Mouse (Mus musculus) layer of hippocampus, postnatal 10 days (tissue): ENCODE measurements at regions not wholly inside any gene's neighbourhood (a gene's known extent, or its start where the extent isn't known, plus 50 kb on each side); places are given as distances from the start of the nearest gene placed in this dataset.

Source experiments
- DNase-seq, 2 experiments: peaks; one replicate each; pipeline ENCODE4 v3.0.0; 2021; ENCODE audit warnings: low spot score in 2 of 2

- DNase-seq: no peak
These were observed 65.9 kb upstream of the Gjb5 start for GRCm38 (mm10) chr4:127423855-127424254.

GRCm38 (mm10) chr4:127421927-127422450 is 64.0 kb upstream of the Gjb5 start:
- no peak for DNase-seq

- no peak for DNase-seq
These were observed 63.1 kb upstream of the Gjb5 start for GRCm38 (mm10) chr4:127421129-127421528.

- no peak for DNase-seq
These were observed 61.8 kb upstream of the Gjb5 start for GRCm38 (mm10) chr4:127419786-127420120.

GRCm38 (mm10) chr4:127419062-127419785 is 61.2 kb upstream of the Gjb5 start:
- DNase-seq: peak; percentile 51 to 54

GRCm38 (mm10) chr4:127416906-127417305 is 58.9 kb upstream of the Gjb5 start:
- DNase-seq: peak; percentile 19 to 25

GRCm38 (mm10) chr4:127413997-127414964 is 56.3 kb upstream of the Gjb5 start:
- DNase-seq: no peak
